In the genomic region with DNA sequence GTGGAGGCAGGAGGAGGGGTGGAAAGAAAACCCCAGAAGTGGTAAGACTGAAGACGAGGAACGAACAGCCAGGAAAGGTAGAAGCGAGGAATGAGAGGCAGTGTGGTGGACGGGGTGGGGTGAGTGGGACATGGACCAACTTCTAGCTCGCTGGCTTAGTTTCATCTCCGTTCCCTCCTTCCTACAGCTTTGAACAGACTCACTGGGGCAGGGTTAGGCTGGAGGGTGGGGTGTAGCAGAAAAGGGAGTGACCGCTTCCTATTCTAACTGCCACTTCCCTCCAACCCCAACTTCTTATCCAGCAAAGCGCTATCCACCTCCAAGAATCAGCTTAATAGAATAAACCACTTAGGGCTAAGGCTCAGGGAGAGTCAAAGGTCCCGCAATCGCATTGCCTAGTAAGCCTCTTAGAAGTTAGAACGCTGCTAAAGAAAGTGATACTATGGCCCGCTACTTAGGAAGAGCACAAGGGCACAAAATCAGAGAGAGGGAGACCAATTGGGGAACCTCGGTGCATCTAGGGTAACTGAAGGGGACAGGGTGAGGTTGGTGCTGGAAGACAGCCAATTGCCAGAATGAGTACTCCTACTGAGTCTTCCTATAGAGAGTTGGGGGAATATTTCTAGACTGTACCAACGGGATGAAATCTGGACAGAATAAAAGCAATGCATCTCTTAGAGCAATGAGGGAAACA, we compare ENCODE assay signal across 17 mouse cellular contexts. TPM values are rescaled to one million over a fixed set of nuclear protein-coding genes. Genes with fewer than 3 reads are reported as not detected.
DNase-seq lines count a peak whose midpoint lies in the region; ATAC-seq and TF ChIP-seq lines count a peak whose summit lies in the region.
"Had no signal": no experiment of that assay in that cellular context is flagged by ENCODE, and none has a peak within 500 bp of the region (broad histone marks: within the 10 kb centered on the region; RNA-seq: fewer than 3 reads in every experiment).

No protein-coding gene starts in this region.

- H3K4me1 ChIP-seq in heart, embryonic 14.5 days (ENCODE audit: control insufficient read depth in 2 of 2, insufficient read depth in 2 of 2, low read length in 2 of 2): peaks cover 10 to 14% of the 10 kb centered on the region in 2 experiments
- peaks cover 8% of the 10 kb centered on the region; the same call in 1 of the 2 replicates for H3K4me1 ChIP-seq in stomach, embryonic 15.5 days
- no peaks in the 10 kb centered on the region for H3K4me1 ChIP-seq in stomach, postnatal 0 days (replicated peaks; ENCODE audit: control insufficient read depth, insufficient read depth)
- H3K4me1 ChIP-seq in liver, embryonic 13.5 days (replicated peaks): peaks cover 72% of the 10 kb centered on the region
- peaks cover 50% of the 10 kb centered on the region for H3K4me1 ChIP-seq in thymus, adult 2 months (replicated peaks; ENCODE audit: control insufficient read depth, insufficient read depth, low read length)

- H3K4me2 ChIP-seq in heart, embryonic 14.5 days (ENCODE audit: low read length): peak overlapping the region; percentile 22; the same call in 1 of the 2 replicates
- peak overlapping the region; percentile 2; the same call in 1 of the 2 replicates for H3K4me2 ChIP-seq in stomach, embryonic 15.5 days
- no peak overlapping the region for H3K4me2 ChIP-seq in stomach, postnatal 0 days (replicated peaks; ENCODE audit: low read depth)
- peak overlapping the region; percentile 78 for H3K4me2 ChIP-seq in liver, embryonic 13.5 days
- H3K4me2 ChIP-seq: embryonic facial prominence, embryonic 13.5 days; limb, embryonic 13.5 days; midbrain, embryonic 12.5 days had no signal

- WGBS in heart, embryonic 14.5 days: 54% methylated on average over 14 of the region's 14 CpGs
- 54% methylated on average over 14 of the region's 14 CpGs for WGBS in stomach, embryonic 15.5 days
- 54% methylated on average over 14 of the region's 14 CpGs for WGBS in stomach, postnatal 0 days
- 6% methylated on average over 14 of the region's 14 CpGs for WGBS in liver, embryonic 13.5 days (ENCODE audit: insufficient replicate concordance)
- WGBS in thymus, adult 2 months: 6% methylated on average over 14 of the region's 14 CpGs

- no peaks in the 10 kb centered on the region for H3K36me3 ChIP-seq in heart, embryonic 14.5 days (ENCODE audit: control insufficient read depth, insufficient read depth, low read length)
- no peaks in the 10 kb centered on the region for H3K36me3 ChIP-seq in stomach, embryonic 15.5 days
- H3K36me3 ChIP-seq in stomach, postnatal 0 days (ENCODE audit: control insufficient read depth, insufficient read depth, low read length): no peaks in the 10 kb centered on the region
- H3K36me3 ChIP-seq in liver, embryonic 13.5 days: no peaks in the 10 kb centered on the region
- H3K36me3 ChIP-seq in splenic B cell, adult 2 months (ENCODE audit: control insufficient read depth, insufficient read depth, low read length, poor library complexity, severe bottlenecking): no peaks in the 10 kb centered on the region
- no peaks in the 10 kb centered on the region for H3K36me3 ChIP-seq in thymus, adult 2 months (ENCODE audit: control insufficient read depth, insufficient read depth, low read length)
- H3K36me3 ChIP-seq: embryonic facial prominence, embryonic 13.5 days; midbrain, embryonic 12.5 days had no signal

- H3K9me3 ChIP-seq in heart, embryonic 14.5 days (ENCODE audit: control insufficient read depth, low read length): no peaks in the 10 kb centered on the region
- H3K9me3 ChIP-seq in stomach, embryonic 15.5 days: no peaks in the 10 kb centered on the region
- H3K9me3 ChIP-seq in stomach, postnatal 0 days (ENCODE audit: control insufficient read depth, low read length): no peaks in the 10 kb centered on the region
- no peaks in the 10 kb centered on the region for H3K9me3 ChIP-seq in liver, embryonic 13.5 days (replicated peaks)
- H3K9me3 ChIP-seq: embryonic facial prominence, embryonic 13.5 days; limb, embryonic 13.5 days; midbrain, embryonic 12.5 days had no signal

- H3K27me3 ChIP-seq in heart, embryonic 14.5 days (ENCODE audit: control insufficient read depth, insufficient read depth, low read length): no peaks in the 10 kb centered on the region; the same call in 1 of the 2 replicates
- 0 out of 2 replicates have a peak, but pooled peaks cover 6% of the 10 kb centered on the region for H3K27me3 ChIP-seq in stomach, embryonic 15.5 days (replicated peaks)
- no peaks in the 10 kb centered on the region for H3K27me3 ChIP-seq in stomach, postnatal 0 days (ENCODE audit: control insufficient read depth, insufficient read depth, low read length)
- no peaks in the 10 kb centered on the region for H3K27me3 ChIP-seq in liver, embryonic 13.5 days
- H3K27me3 ChIP-seq in splenic B cell, adult 2 months (ENCODE audit: control insufficient read depth, insufficient read depth, low read length, poor library complexity, severe bottlenecking): no peaks in the 10 kb centered on the region
- H3K27me3 ChIP-seq in thymus, adult 2 months (ENCODE audit: control insufficient read depth, insufficient read depth, low read length): no peaks in the 10 kb centered on the region

- no peak overlapping the region for H3K27ac ChIP-seq in heart, embryonic 14.5 days (replicated peaks in 1 of 2; ENCODE audit: control insufficient read depth in 1 of 2, insufficient read depth in 1 of 2, low read depth in 2 of 2, low read length in 2 of 2)
- no peak overlapping the region for H3K27ac ChIP-seq in stomach, embryonic 15.5 days
- H3K27ac ChIP-seq in stomach, postnatal 0 days (replicated peaks): no peak overlapping the region
- H3K27ac ChIP-seq in liver, embryonic 13.5 days: peak overlapping the region; percentile 92
- no peak overlapping the region for H3K27ac ChIP-seq in thymus, adult 2 months (ENCODE audit: control insufficient read depth, insufficient read depth, low read length)
- H3K27ac ChIP-seq: embryonic facial prominence, embryonic 13.5 days; layer of hippocampus, adult 2 months; limb, embryonic 13.5 days; midbrain, embryonic 12.5 days had no signal

- TF ChIP-seq EP300 in stomach, postnatal 0 days (optimal IDR thresholded peaks at IDR 0.05): no peak

- DNase-seq in heart, postnatal 25 days (ENCODE audit: low spot score): no peak
- no peak for DNase-seq in stomach, postnatal 0 days (ENCODE audit: low spot score)
- DNase-seq in liver, embryonic 13.5 days: peak; percentile 53
- DNase-seq in splenic B cell, adult 2 months (ENCODE audit: low read depth, low spot score): peak; percentile 24
- no peak for DNase-seq in thymus, adult 2 months
- DNase-seq in left cerebral cortex, adult 11 months (ENCODE audit: low spot score): no peak
- DNase-seq: cerebellum, postnatal 14 days; forebrain, postnatal 0 days; heart, postnatal 4 days; kidney, adult 2 months; thymus, postnatal 36 days had no signal

- no peak for ATAC-seq in heart, embryonic 14.5 days (ENCODE audit: insufficient number of reproducible peaks, insufficient read depth, low FRiP score, low read depth)
- ATAC-seq in stomach, embryonic 15.5 days (ENCODE audit: insufficient read depth, low FRiP score, low read depth): no peak
- ATAC-seq in stomach, postnatal 0 days (ENCODE audit: low FRiP score, low TSS enrichment): no peak
- ATAC-seq in liver, embryonic 13.5 days (ENCODE audit: low read depth): peak; percentile 71
- ATAC-seq: forebrain, postnatal 0 days had no signal

- intact Hi-C loops in heart, postnatal 25 days (cut with DNase I): no loop called here

- TF ChIP-seq POLR2A in thymus, adult 2 months (IDR thresholded peaks at IDR 0.05; ENCODE audit: control insufficient read depth, extremely low read depth, insufficient read depth, low read length, poor library complexity): no peak

- no peak for TF ChIP-seq CTCF in stomach, postnatal 0 days (IDR thresholded peaks at IDR 0.05; ENCODE audit: low read depth)
- no peak for TF ChIP-seq CTCF in thymus, adult 2 months (IDR thresholded peaks at IDR 0.05; ENCODE audit: borderline replicate concordance, control insufficient read depth, extremely low read depth, insufficient read depth, low read length, poor library complexity)

- H3K4me3 ChIP-seq in heart, embryonic 14.5 days (ENCODE audit: control insufficient read depth in 1 of 2, insufficient read depth in 1 of 2, low read depth in 1 of 2, low read length in 2 of 2): no peak overlapping the region
- H3K4me3 ChIP-seq in stomach, embryonic 15.5 days (replicated peaks): no peak overlapping the region
- no peak overlapping the region for H3K4me3 ChIP-seq in stomach, postnatal 0 days (ENCODE audit: low read depth, low read length)
- H3K4me3 ChIP-seq in liver, embryonic 13.5 days (replicated peaks): peak overlapping the region; percentile 61
- no peak overlapping the region for H3K4me3 ChIP-seq in thymus, adult 2 months (ENCODE audit: control insufficient read depth, insufficient read depth, low read length)
- H3K4me3 ChIP-seq: embryonic facial prominence, embryonic 13.5 days; layer of hippocampus, adult 2 months; limb, embryonic 13.5 days; midbrain, embryonic 12.5 days had no signal

- no peak overlapping the region for H3K9ac ChIP-seq in heart, embryonic 14.5 days (ENCODE audit: low read length)
- H3K9ac ChIP-seq in stomach, embryonic 15.5 days: no peak overlapping the region
- H3K9ac ChIP-seq in stomach, postnatal 0 days (ENCODE audit: low read length): no peak overlapping the region
- H3K9ac ChIP-seq in liver, embryonic 13.5 days: peak overlapping the region; percentile 69
- H3K9ac ChIP-seq: embryonic facial prominence, embryonic 13.5 days; forebrain, postnatal 0 days; limb, embryonic 13.5 days; midbrain, embryonic 12.5 days had no signal

RNA-seq across cellular contexts. Expression of a gene that starts 23.4 kb away (rescaled TPM):
- 31.5 and 36.4 TPM in 2 replicates for polyA plus RNA-seq in heart, embryonic 14.5 days (2014; fragmentation: Nextera tagmentation; extraction: Ambion mirVana)
- total RNA-seq in heart, postnatal 25 days (2021): 10 to 100 TPM; 30.5 to 31.5 TPM
- 65.2 and 66.2 TPM in 2 replicates for polyA plus RNA-seq in stomach, embryonic 15.5 days (2015; fragmentation: Nextera tagmentation; extraction: Ambion mirVana)
- 32.9 and 33.0 TPM in 2 replicates for polyA plus RNA-seq in stomach, postnatal 0 days (2015; fragmentation: Nextera tagmentation; extraction: Ambion mirVana)
- polyA plus RNA-seq in liver, embryonic 13.5 days (2015; fragmentation: Nextera tagmentation; extraction: Ambion mirVana): 31.6 and 34.2 TPM in 2 replicates
- 172 and 178 TPM in 2 replicates for polyA plus RNA-seq in thymus, adult 2 months (2012; rRNA removed)

Comparison
In these comparisons a context has a peak if more than half of its experiments do, and no peak if none do; other contexts are left out.
1. DNase-seq: peak in liver, embryonic 13.5 days (single experiment) and splenic B cell, adult 2 months (single experiment); none in heart, postnatal 25 days (single experiment), stomach, postnatal 0 days (single experiment), thymus, adult 2 months (single experiment) and left cerebral cortex, adult 11 months (single experiment).